Mouse (Mus musculus) forebrain, embryonic 16.5 days (tissue): ENCODE results near the gene Ccdc136. TPM values are rescaled to one million over a fixed set of nuclear protein-coding genes. Genes with fewer than 3 reads are reported as not detected.

ENCODE experiments used
- ATAC-seq: fragments of 200-750 bp; cut with Nextera tagmentation; 2 replicates; pipeline ENCODE4 v1.8.0; 2017; ENCODE audit warnings: mild to moderate bottlenecking, moderate library complexity
- H3K27ac ChIP-seq: fragments of 300-500 bp; sonication (generic); 2 replicates; pipeline ENCODE4 v1.5.1; 2014; ENCODE audit warnings: low read length, control low read depth
- H3K27me3 ChIP-seq: fragments of 300-500 bp; sonication (generic); replicated peaks from 2 replicates; pipeline ENCODE4 v1.6.1; 2014; ENCODE audit warnings: low read length; ENCODE audit not compliant: control insufficient read depth, insufficient read depth
- H3K36me3 ChIP-seq: fragments of 300-500 bp; sonication (generic); 2 replicates; pipeline ENCODE4 v1.6.1; 2014; ENCODE audit not compliant: control insufficient read depth, insufficient read depth
- H3K4me1 ChIP-seq: fragments of 300-500 bp; sonication (generic); replicated peaks from 2 replicates; pipeline ENCODE4 v1.6.1; 2014; ENCODE audit warnings: low read length; ENCODE audit not compliant: control insufficient read depth, insufficient read depth
- H3K4me2 ChIP-seq: fragments of 300-500 bp; sonication (generic); 2 replicates; pipeline ENCODE4 v1.6.1; 2014; ENCODE audit warnings: mild to moderate bottlenecking, low read length, control low read depth
- H3K4me3 ChIP-seq: fragments of 300-500 bp; sonication (generic); replicated peaks from 2 replicates; pipeline ENCODE4 v1.5.1; 2014; ENCODE audit warnings: mild to moderate bottlenecking, low read length, control low read depth
- H3K9ac ChIP-seq: fragments of 300-500 bp; sonication (generic); replicated peaks from 2 replicates; pipeline ENCODE4 v1.6.1; 2014; ENCODE audit warnings: low read depth, low read length, control low read depth
- H3K9me3 ChIP-seq: fragments of 300-500 bp; sonication (generic); 2 replicates; pipeline ENCODE4 v1.6.1; 2016; ENCODE audit warnings: low read length; ENCODE audit not compliant: control insufficient read depth
- WGBS: fragments of 180-500 bp; shearing (Covaris S2); extraction: QIAGEN DNeasy Blood & Tissue Kit; methylation state at CpG from one replicate; pipeline ENCODE4 v1.1.7; 2014; 5-methylcytosine and 5-hydroxymethylcytosine counted together
- polyA plus RNA-seq: library from polyadenylated mRNA; unstranded; fragments of >200 nt; fragmentation: Nextera tagmentation; extraction: Ambion mirVana; gene quantifications from 2 replicates; pipeline ENCODE4 v1.2.1, GENCODE M21; 2015

Ccdc136 gene
- polyA plus RNA-seq, 1 experiment from 2014 or later = 37.7 TPM

DNA sequence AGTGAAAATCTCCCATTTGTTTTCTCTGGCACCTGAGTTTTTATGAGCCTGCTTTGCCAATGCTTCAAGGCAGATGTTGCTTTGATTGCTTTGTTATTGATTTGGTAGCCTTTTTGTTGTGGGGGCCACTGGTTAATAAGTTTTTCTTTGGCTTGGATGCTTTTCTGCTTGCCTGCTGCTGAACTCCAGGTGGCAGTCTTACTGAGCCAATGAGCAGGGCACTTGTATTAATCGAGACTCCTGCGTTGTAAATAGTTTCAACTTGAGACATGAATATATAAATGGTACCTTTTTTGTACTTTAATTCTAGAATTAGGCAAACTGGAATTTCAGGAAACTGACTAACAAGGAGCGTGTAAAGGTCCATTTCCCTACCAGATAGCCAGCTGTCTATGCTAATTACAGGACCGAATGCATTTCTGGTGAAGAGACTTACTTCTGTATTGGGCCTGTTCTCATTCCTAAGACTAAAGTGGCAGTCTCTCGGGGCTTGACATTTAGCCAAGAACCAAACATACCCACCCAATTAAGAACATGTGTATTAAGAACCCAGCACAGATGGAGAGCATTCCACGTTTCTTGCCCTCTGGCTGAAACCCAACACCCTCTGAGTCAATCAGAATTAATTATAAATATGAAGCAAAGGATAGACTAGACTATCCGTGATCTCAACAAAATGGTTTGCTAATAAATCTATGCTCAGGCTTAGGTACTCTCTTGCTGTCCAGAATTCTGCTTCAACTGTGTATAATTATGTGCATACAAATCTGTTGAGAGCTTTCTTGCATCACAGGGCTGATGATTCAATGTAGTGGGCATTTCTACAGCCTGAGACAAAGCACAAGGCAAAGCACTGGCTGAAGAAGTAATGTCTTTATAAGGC is 33.6 kb upstream of the Ccdc136 start:
- Histone ChIP-seq H3K9ac (0 out of 2 replicates have a peak overlapping the region, but pooled peaks have one; percentile 5), H3K27ac (peak overlapping the region; percentile 72), H3K36me3 (peaks cover 7% of the 10 kb centered on the region), H3K4me1 (peaks cover 12% of the 10 kb centered on the region), H3K4me3 (no peak overlapping the region), H3K27me3 (no peaks in the 10 kb centered on the region), H3K9me3 (no peaks in the 10 kb centered on the region), H3K4me2 (peak overlapping the region; percentile 5; the same call in 1 of the 2 replicates)
- 9% methylated on average over 7 of the region's 7 CpGs for WGBS
- ATAC-seq = peak; percentile 89

DNA sequence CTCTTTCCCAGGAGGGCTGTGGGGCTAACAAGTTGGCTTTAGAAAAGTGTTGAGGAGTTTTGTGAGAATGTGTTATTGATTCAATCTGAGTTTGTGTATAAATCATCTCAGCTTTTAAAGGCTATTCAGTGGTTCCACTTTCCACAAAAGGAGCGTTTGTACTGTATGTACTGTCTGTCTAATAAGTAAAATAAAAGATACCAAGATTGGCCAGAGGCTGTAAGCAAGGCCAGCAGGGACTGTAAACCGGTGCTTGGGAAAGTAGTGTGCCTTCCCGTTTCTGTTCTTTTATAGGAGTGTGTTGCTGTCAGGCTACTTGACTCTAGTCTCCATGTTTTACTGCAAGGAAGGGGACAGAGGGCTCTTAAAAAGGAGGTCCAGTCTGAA is 33.0 kb upstream of the Ccdc136 start:
- no peaks in the 10 kb centered on the region for H3K27me3 ChIP-seq
- WGBS = 27% methylated on average over 3 of the region's 3 CpGs

DNA sequence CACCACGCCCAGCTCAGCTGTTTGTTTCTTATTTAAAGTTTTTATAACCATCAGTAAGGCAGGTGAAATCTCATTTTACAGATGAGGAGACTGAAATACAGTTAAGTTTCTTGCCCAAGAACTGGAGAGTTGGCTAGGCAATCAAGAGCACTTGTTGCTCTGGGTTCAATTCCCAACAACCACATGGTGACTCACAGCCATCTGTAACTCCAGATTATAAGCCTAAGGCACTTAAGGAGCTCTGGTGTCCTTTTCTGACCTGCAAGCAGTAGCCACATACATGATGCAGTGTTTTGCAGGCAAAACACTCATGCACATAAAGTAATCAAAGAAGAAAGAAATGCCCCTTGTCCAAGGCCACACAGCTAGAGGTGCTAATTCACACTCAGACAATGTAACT is 30.8 kb upstream of the Ccdc136 start:
- Histone ChIP-seq H3K9ac (no peak overlapping the region), H3K9me3 (no peaks in the 10 kb centered on the region), H3K27me3 (no peaks in the 10 kb centered on the region), H3K4me2 (no peak overlapping the region), H3K4me1 (peaks cover 12% of the 10 kb centered on the region), H3K36me3 (peaks cover 5% of the 10 kb centered on the region; the same call in 1 of the 2 replicates), H3K4me3 (no peak overlapping the region), H3K27ac (no peak overlapping the region)
- ATAC-seq = no peak
- 87% methylated on average over 1 of the region's 1 CpGs for WGBS

More for the DNA sequence above, 33.0 kb upstream of the Ccdc136 start:
- H3K4me3 ChIP-seq = no peak overlapping the region
- peaks cover 7% of the 10 kb centered on the region for H3K36me3 ChIP-seq
- no peaks in the 10 kb centered on the region for H3K9me3 ChIP-seq
- peaks cover 12% of the 10 kb centered on the region for H3K4me1 ChIP-seq
- H3K27ac ChIP-seq = peak overlapping the region; percentile 72
- peak; percentile 77 for ATAC-seq
- no peak overlapping the region for H3K4me2 ChIP-seq
- 0 out of 2 replicates have a peak overlapping the region, but pooled peaks have one; percentile 5 for H3K9ac ChIP-seq

DNA sequence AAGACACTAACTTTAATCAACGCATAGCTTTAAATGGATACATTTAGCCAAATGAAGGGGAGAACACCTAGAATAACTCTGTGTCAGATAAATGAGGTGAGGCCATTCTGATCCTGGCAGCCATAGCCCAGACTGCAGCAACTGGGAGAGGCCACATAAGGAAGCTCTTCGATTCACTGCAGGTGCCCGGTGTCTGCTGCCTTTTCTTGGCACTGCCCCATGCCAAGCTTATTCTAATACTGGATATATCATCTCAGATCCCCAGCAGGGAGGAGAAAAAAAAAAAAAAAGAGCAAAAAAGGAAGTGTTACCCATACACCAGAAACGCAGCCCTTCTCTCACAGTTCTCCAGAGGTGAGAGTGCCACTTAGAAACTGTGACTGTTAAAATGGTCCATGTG is 18.7 kb upstream of the Ccdc136 start:
- WGBS = 87% methylated on average over 4 of the region's 4 CpGs

DNA sequence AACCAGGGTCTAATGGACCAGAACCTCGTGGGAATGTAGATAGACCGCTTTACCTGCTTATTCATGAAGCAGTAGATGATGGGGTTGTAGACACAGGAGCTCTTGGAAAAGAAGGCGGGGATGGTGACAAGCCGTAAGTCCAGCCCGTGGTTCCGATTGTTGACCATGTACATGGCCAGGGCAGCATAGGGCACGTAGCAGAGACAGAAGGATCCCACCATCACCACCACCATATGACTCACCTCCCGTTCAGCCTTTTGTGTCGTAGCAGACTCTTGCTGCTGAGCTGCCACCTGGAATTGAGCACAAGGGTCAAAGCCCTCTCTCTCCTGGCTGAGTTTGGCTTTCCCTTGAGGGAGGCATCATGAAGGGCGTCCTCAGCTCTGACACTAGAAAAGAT is 17.4 kb upstream of the Ccdc136 start:
- no peak for ATAC-seq
- Histone ChIP-seq H3K27me3 (no peaks in the 10 kb centered on the region), H3K4me2 (no peak overlapping the region), H3K27ac (no peak overlapping the region), H3K36me3 (peaks cover 11% of the 10 kb centered on the region), H3K9ac (no peak overlapping the region), H3K9me3 (no peaks in the 10 kb centered on the region), H3K4me3 (no peak overlapping the region), H3K4me1 (no peaks in the 10 kb centered on the region)
- WGBS = 94% methylated on average over 10 of the region's 10 CpGs

More for the DNA sequence above, 18.7 kb upstream of the Ccdc136 start:
- Histone ChIP-seq H3K9me3 (no peaks in the 10 kb centered on the region), H3K27ac (no peak overlapping the region), H3K9ac (no peak overlapping the region), H3K36me3 (peaks cover 14% of the 10 kb centered on the region), H3K4me3 (no peak overlapping the region), H3K4me2 (no peak overlapping the region), H3K27me3 (no peaks in the 10 kb centered on the region), H3K4me1 (no peaks in the 10 kb centered on the region)
- ATAC-seq = no peak

DNA sequence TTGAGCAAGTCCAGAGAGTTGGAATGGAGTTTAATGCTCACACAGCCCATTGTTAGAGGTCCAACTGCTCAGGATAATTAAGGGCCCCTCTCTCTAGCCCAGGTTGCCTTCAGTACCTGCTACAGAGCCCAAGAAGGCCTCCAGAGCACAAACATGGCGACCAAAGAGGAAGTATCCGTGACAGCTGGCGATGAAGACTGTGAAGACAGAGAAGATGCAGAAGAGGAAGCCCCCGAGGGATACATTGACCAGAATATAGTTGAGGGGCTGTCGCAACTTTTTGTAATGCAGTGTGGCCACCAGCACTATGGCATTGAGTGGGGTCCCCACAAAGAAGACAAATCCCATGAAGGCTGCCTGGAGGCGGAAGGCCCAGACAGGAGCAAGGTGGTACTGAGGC is 16.2 kb upstream of the Ccdc136 start:
- no peak overlapping the region for H3K4me2 ChIP-seq
- H3K27ac ChIP-seq = no peak overlapping the region
- ATAC-seq = no peak
- H3K9ac ChIP-seq = no peak overlapping the region
- H3K27me3 ChIP-seq = no peaks in the 10 kb centered on the region
- no peaks in the 10 kb centered on the region for H3K4me1 ChIP-seq
- 93% methylated on average over 6 of the region's 6 CpGs for WGBS
- no peaks in the 10 kb centered on the region for H3K9me3 ChIP-seq
- H3K4me3 ChIP-seq = no peak overlapping the region
- peaks cover 9% of the 10 kb centered on the region for H3K36me3 ChIP-seq

DNA sequence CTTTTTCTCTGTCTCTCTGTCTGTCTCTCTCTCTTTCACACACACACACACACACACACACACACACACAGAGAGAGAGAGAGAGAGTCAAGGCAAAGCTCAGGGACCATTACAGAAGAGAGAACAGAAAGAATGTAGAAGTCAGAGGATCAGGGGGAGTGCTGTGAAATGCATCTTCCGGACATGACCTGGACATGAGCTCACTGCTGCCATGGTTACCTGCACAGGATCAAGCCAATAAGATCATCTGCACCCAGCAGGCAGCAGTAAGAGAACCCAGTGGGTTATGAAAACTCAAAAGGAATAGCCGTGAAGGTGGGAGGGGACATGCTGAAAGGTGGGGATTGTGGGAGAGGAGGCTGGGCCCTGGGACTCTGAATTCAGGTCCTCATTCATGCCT is 13.7 kb upstream of the Ccdc136 start:
- Histone ChIP-seq H3K27ac (no peak overlapping the region), H3K4me3 (no peak overlapping the region), H3K4me2 (no peak overlapping the region), H3K4me1 (no peaks in the 10 kb centered on the region), H3K27me3 (no peaks in the 10 kb centered on the region), H3K9ac (no peak overlapping the region), H3K9me3 (no peaks in the 10 kb centered on the region), H3K36me3 (0 out of 2 replicates have a peak, but pooled peaks cover under 1% of the 10 kb centered on the region)
- no peak for ATAC-seq
- WGBS = 34% methylated on average over 2 of the region's 2 CpGs

DNA sequence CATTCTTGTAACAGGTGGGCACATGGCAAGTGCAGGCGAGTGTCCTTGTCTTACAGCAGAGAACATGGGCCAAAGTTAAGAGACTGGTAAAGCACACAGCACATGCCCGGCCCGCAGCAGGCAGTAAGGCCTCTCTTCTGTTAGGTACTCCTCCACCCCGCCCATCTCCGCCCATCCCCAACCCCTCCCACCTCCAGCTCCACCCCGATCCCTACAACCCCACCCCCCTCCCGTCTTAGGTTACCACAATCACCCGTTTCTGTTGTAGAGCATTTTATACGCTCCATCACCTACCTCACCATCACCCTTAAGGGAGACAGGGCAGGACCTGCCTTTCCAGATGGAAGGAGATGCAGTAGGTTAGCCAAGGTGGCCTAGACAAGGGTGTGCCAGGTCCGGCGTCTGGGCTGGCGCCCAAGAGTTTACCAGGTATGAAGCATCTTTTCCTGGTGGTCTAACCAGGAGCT is 8.0 kb upstream of the Ccdc136 start, which contains the start of gene Opn1sw:
Gene Opn1sw (minus strand): TSS at position 417 of the 467 bp plus-strand sequence.
- Histone ChIP-seq H3K36me3 (no peaks in the 10 kb centered on the region), H3K9ac (no peak within 1 kb of the TSS), H3K9me3 (no peaks in the 10 kb centered on the region), H3K4me1 (peaks cover 13% of the 10 kb centered on the region), H3K4me2 (peak within 1 kb of the TSS; percentile 22; the same call in 1 of the 2 replicates), H3K27ac (no peak within 1 kb of the TSS), H3K4me3 (no peak within 1 kb of the TSS), H3K27me3 (no peaks in the 10 kb centered on the region)
- ATAC-seq = peak; percentile 47
- 7% methylated on average over 12 of the region's 12 CpGs for WGBS

DNA sequence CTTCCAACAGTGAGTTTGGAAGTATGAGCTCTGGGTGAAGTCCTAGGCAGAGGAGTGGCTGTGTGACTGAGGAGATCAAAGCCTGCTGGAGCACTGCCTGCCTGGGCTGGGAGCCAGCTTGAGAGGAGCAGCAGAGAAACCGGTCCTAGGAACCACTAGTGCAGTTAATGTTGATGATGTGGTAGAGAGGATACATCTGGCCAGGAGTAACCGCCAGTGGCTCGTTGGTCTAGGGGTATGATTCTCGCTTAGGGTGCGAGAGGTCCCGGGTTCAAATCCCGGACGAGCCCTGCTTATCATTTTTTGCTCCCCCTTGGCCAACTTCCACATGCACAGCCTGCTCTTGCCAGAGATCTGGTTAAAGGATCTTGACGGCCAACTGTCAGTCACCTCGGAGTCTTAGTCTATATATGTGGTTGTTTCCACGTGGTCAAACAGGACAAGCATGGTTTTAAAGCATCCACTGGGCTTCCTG is 7.5 kb upstream of the Ccdc136 start:
- peak; percentile 89 for ATAC-seq
- Histone ChIP-seq H3K4me1 (peaks cover 13% of the 10 kb centered on the region), H3K9ac (no peak overlapping the region), H3K4me3 (no peak overlapping the region), H3K4me2 (peak overlapping the region; percentile 22; the same call in 1 of the 2 replicates), H3K27me3 (no peaks in the 10 kb centered on the region), H3K27ac (no peak overlapping the region), H3K9me3 (no peaks in the 10 kb centered on the region), H3K36me3 (no peaks in the 10 kb centered on the region)
- WGBS = 9% methylated on average over 11 of the region's 11 CpGs
